Mouse (Mus musculus) cerebellum, adult (tissue): Measurements from ENCODE around the gene Ciita.
A peak's percentile ranks its signal among the peaks of the same experiment; 100 is the strongest.

ENCODE experiments used
- ATAC-seq: cut with Nextera tagmentation; 2 replicates; pipeline ENCODE4 v1.9.2; 2017; ENCODE audit warnings: mild to moderate bottlenecking, moderate library complexity, mixed read lengths; ENCODE audit not compliant: insufficient number of reproducible peaks, low FRiP score, low TSS enrichment

Gene Ciita

DNA sequence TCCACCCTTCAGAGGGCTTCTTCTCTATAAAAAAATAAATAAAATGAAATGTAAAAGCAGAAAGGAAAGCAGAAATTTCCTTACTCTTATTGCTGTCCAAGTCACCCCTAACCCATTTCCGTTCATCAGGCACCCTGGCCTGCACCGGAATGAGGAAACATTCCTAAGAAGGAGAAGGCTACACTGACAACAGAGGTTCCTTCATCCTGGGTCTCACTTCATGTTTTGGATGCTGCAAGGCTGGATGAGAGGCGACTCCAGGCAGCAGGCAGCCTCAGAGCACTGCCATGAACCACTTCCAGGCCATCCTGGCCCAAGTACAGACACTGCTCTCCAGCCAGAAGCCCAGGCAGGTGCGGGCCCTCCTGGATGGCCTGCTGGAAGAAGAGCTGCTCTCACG is at the start of gene Ciita:
Gene Ciita, plus strand, starts transcription at position 203 of the 400 bp plus-strand sequence.
- ATAC-seq, result no peak

DNA sequence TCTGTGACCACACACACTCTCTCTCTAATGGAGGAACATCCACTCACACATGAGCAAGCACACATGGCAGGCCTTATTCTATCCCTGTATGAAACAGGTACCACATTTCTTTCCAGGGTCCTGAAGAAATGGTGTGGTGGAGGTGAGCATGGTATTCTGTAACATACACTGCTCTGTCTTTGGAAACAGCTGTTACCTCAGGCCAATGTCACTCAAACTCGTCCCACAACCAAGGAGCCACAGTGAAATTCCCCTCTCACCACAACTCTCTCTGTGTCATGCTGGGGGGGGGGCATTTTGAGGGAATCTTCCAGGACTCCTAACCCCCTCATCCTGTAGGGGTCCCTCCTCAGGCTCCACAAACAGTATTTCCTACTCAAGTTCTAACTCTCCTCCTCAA is 47.9 kb upstream of the Ciita start:
- ATAC-seq, result no peak

DNA sequence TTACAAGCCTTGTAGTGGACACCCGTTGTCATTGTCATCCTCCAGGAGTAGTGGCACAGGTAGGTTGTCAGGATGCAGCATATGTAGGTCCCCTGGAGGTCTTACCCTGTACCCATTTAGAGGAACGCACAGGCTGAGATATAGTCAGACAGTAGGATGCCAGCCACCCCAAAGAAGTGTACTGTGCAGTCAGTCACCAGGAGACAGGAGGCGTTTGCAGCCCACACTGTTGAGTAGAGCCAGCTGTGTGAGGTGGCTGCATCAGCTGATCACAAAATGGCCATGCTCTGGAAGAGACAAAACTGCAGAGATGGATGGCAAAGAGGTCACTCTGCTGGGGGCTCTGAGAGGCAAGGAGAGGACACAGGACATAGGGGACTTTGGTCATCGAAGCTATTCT is 47.5 kb upstream of the Ciita start:
- no peak for ATAC-seq

DNA sequence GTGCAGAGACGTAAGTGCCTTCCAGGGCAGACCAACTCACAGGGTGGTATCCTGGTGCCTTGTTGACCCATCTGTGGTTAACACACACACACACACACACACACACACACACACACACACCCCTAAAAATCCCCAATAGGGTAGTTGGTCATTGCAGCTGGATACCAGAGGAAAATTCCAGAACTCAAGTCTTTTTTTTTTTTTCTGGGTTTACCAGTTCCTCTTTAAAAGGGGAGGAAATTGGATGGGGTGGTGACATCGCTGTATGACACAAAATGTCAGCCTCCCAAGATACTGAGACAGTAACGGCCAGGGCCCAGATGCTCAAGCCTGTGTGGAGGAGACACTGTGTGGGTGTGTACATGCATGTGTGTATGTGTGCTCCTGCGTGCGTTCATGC is 46.5 kb upstream of the Ciita start:
- no peak for ATAC-seq

DNA sequence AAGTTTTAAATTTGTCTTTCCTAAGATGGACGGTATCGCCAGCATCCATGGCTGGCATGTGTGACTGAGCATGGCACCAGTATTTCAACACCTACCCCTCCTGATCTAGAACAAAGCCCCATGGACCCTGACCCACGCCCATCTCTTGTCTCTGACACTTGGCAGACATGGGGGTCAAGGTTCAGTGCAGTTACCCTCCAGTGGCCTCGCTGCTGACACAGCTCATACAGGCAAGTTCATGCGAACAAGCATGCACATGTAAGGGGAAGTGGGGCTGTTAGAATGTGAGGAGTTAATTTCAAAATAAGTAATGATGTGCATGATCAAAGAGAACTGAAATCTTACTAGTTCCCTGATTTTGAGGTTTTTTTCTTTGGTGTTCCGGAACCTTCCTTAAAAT is 43.7 kb upstream of the Ciita start:
- no peak for ATAC-seq

DNA sequence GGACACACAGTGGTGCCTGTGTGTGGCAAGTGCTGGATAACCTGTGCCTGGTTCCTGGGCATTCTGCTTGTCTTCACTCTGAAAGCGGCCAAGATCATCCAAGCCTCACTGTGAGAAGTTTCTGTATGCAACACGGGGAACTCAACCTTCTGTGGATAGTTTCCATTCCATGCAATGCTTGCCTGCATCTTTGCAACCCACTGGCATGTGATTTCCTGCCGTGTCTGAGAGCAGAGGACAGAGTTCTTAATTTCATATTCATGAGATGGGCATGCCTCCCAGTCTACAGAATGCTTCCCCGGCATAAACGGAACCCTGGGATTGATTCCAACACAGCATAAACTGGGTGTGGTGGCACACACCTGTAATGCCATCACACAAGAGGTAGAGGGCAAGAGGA is 41.8 kb upstream of the Ciita start:
- ATAC-seq, result no peak

DNA sequence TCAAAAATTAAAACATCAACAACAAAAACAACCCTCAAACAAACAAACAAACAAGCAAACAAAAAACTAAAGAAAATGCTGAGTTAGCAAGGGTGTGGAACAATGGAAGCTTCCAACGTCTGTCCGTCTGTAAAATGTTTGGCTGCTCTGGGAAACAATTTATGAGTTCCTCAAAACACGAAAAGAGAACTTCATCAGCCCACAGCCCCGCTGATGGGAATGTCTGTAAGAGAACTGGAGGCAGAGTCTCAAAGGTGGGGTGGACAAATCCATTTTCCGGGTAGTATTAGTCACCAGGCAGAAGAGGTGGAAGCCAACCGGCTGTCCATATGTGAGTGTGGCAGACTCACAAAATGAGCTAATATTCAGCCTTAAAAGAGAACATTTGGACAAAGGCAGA is 38.5 kb upstream of the Ciita start:
- ATAC-seq, result no peak

DNA sequence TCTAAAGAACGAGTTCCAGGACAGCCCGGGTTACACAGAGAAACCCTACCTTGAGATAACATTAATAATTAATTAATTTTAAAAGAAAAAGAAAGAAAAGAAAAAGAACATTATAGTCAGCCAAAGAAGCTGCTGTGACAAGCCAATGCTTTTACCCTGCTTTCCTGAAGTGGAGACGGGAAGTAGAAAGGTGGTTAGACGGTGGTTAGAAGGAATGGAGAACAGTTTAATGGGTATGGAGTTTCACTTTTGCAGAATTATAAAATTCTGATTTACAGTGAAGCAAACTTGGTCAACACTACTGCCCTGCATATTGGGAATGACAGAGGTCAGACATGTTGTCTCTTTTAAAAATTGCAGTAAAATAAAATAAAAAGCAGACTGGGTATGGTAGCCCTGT is 38.1 kb upstream of the Ciita start:
- ATAC-seq, result no peak

DNA sequence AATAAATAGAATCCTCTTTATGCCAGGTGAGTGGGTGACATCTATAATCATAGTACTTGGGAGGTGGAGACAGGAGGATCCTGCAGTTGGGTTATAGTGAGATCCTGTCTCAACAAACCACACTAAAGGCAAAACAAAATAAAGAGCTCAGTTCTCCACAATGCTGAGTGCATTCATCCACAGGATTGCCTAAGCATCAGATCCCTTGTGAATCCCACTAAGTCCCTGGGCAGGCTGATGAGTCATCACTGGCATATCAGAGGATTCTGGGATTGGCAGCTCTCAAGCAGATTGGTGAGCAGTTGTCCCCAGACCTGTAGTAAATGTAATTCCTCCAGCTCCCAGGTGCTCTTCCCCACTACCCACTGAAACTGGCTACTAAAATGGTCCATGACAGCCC is 36.1 kb upstream of the Ciita start:
- ATAC-seq, result no peak

DNA sequence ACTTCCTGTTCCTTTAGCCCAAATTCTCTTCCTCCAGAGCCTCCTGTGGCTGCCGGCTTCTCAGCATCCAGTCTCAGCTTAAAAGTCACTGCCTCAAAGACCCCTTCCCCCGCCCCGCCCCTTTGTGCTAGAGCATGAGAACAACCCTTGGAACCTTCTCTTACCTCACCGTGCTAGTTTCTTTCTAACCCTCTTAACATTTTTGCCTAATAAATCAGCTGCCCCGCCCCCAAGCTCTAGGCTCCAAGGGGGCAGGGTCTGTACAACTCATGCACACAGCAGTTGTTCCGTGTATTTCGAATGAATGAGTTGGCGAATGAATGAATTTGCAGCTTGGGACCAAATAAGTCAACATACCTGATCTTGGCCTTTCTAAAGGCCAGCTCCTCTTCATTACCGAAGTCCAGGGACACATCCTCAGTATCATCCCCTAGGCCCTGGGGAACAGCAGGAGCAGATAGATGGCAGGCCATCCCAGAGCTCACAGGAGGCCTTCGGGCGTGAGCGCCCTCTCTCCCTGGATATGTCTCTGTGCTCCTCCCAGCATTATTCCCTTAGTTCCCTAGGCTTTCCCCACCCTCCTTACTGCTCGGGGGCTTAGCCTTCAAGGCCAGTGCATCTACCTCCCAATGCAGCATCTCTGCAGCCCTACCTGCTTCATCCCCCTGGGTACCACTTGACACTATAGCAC is 33.1 kb upstream of the Ciita start:
- peak; percentile 50 for ATAC-seq

DNA sequence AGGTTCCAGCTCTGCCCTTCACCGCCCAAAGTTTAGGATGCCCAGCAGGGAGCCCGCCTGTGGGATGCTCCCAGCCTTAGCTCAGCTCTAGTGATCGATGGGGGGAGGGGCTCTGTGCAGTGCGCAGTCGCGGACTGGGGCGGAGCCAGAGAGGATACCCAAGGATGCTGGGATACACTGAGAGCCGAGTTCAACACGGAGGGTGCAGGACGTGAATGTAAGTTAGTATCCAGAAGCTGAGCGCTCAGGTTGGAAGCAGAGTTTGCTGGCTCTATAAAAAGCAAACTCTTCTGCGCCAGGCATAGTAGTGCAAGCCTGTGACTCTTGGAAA is 32.6 kb upstream of the Ciita start, which contains the start of gene Tvp23a:
Gene Tvp23a, minus strand, starts transcription at position 99 of the 331 bp plus-strand sequence.
- ATAC-seq, result peak; percentile 96

DNA sequence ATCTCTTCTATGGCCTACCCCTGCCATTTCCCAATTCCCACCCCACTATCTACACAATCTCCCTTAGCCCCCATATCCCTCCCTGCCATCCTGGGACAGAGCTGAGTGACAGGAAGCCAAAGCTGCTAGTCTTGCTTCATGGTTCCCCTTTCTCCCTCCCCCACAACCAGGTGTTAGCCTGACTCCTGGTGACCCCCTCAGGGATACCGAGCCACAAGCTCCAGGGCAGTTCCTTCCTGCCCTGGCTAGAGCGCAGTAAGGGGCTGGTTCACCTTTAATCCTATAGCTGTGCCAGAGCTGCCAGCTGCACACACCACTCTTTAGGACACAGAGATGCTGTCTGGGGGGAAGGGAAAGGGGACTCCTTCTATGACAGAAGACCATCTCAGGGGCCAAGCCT is 32.1 kb upstream of the Ciita start:
- ATAC-seq, result no peak

DNA sequence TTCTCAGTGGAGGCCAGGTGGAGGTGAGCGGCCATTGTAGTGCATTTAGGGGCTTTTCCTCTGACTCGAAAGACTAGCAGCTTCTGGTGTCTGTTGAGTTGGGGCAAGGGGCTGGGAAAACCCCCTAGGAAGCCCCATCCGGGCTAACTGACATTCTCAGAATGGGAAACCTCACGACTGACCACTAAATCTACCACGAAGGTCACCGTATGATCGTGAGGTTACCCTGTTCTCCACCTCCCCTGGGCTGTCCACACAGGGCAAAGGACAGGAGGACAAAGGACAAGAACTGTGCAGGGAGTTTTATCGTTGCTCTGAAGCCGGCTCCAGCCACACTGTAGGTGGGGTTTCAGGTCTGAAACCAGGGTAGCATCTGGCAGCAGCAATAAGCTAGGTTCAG is 30.9 kb upstream of the Ciita start:
- no peak for ATAC-seq

DNA sequence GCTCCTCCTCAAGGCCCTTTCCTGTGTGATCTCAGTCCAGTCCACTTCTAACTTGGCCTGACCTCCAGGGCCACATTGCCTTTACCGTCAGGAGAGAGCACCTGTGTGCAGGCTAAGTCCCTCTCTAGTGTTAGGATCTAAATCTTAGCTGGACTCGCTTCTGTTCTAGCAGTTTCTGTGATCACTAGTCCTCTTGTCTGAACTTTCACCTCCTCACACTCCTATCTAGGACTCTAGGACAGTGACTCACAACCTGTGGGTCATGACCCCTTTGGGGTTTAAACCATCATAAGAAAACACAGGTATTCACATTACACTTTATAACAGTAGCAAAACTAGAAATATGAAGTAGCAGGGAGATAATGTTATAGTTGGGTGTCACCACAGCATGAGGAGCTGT is 28.0 kb upstream of the Ciita start:
- ATAC-seq, result no peak

DNA sequence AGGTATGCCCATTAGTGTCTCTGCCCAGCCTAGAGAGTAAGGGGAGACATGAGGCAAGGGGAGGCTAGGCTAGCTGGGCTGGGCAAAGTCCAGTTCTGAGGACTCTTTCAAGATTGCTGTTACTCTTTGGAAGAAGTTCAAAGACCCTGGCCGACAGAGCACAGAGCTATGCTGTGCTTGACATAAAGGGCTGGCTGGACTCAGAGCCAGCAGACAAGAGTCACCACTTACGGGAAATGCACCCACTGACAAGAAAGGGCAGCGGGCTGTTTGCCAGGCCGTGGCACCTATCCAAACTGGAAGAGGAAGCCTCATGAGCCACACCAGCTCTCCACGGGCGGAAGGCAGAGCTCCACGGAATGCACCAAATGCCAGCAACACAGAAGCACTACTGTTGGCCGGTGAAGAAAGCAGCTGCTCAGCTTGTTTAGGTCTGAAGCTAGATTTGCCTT is 27.4 kb upstream of the Ciita start:
- ATAC-seq, result no peak

DNA sequence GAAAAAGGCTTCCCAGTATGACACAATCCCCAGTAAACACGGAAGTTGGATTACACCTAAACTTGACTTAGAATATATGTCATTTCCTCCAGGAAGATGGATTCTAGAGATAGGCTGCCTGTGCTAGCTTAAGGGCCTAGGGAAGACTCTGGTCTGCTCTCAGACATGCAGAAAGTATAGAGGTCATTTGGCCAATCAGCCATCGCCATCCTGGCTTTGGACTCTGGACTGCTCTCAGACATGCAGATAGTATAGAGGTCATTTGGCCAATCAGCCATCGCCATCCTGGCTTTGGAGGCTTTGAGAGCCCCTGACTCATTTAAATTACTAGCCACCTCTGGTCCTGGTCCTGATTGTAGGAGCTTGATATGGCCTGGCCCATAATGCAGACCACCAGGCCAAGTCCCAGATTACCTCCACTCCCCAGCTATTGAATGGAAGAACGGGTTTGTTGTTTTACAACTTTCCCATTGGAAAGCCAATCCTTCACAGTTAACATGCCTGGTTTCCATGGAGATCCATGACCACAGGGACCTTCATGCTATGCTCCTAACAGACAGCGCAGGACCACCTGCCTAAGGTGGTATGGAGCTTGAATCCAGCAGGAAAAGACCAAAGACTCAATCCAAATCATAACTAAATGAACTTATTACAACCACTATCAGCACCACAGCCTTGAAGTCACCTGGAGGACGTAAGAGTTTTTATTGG is 25.8 kb upstream of the Ciita start:
- no peak for ATAC-seq

DNA sequence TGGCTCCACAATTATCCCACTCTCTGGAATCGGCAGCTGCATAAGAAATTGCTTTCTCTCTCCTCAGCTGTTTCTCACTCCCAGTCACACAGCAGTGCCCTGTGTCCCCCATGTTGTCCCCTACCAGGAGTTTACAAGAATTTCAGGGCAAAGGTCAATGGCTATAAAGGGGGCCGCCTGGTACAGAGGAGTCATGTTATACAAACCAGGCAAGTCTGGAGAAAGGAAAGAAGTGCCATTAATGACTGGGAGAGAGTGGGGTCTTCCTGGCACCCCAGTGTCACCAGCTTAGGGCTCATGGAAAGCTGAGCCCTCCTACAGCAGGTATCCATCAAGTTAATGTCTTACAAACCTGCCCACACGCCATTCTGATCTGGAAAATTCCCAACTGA is 25.3 kb upstream of the Ciita start:
- ATAC-seq, result no peak

DNA sequence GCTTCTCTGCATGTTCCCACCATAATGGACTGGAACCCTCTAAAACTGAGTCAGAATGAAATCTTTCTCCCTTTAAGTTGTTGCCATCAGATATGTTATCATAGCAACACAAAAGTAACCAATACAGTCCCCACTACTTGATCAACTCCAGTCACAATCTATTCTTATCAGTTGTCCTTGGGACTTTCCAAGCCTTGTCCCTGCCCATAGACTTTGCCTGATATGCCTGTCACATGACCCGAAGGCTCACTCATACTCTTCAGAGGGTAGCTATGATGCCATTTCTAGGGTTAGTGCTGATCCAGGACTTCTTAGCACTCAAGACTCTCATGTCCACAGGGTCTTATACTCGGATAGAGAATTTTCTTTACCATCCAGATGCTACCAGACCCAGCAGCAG is 19.7 kb upstream of the Ciita start:
- ATAC-seq, result no peak

DNA sequence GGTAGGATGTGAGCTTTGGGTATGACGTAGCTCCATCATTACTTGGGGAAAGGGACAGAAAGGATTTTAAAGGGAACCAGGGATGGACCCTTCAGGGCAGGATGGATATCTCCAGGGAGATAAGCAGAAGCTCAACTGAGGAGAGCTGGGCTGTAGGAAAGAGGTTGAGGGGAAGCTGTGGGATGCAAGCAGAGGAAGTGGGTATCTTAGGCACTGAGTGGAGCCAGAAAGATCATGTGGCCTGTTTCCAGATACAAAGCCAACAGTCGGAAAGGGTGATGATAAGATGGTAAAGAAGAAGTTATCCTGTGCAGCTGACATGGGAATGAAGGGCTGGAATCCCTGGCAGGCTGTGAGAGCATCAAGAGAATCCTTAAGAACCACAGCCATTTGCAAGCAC is 18.7 kb upstream of the Ciita start:
- ATAC-seq, result no peak

DNA sequence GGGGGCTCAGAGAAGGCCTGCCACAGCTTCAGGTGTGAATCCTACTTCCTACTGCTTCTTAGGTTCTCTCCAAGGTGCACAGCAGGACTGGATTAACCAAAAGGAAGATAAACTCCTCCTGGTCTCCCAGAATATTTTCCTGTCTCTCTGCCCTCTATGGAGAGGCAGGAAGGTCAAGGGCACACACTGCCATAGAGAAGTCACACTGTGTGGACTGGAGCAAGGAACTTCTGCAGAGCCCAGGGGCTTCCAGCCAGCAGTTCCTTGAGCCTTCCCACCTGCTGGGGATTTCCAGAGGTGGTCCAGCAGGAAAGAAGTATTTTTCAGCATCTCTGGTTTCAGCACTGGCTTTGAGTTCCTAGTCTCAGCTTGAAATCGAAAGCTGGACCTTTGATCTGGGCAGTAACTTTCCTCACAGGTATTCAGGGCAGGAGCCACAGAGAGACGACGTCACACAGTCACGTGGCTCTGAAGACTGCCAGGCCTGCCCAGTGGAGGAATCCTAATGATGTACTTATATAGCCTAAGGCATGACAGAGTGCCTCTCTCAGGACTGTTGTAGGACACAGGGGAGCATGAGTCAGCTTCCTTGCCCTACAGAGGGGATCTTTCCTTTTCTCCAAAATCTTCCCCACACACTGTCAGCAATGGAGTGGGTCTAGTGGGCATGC is 14.7 kb upstream of the Ciita start:
- no peak for ATAC-seq

DNA sequence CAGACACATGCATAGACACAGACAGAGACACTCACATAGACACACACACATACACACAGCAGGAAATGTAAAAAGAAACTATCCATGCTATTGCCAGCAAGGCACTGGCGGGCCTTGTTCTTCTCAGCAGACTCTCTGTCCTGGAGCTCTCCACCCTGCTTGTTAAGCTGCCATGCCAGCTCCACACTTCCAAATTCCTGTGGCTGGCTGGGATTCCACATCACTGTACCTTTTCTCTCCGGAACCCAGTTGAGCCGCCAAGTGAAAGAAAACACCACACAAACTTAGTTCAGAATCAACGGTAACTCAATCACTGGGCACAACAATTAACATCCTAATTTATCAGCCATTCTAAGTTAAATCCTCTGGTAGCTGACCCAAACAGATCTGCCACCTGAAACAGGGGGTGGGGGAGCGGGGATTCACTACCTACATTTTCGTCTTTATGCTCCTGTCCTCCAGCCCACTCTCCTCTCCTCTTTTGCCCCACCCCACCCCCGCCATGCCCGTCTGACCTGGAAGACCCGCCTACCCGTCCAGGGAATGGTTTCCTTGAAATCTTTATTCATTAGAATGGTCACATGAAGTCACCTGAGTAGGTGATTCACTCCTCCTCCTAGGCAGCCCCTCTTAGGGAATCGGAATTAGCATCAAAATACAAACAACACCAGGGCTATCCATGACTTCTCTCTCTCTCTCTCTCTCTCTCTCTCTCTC is 12.3 kb upstream of the Ciita start:
- no peak for ATAC-seq
